Mouse (Mus musculus) thymus, adult 18-20 months (tissue): ENCODE data around the gene Cdk5.

Source experiments
- DNase-seq, 2 experiments: peaks; one replicate each; pipeline ENCODE4 v3.0.0; 2022; ENCODE audit warnings: mixed read lengths in 2 of 2

Gene Cdk5

GRCm38 (mm10) chr5:24427981-24428402 lies 4.7 kb upstream of the Cdk5 start:
- no peak for DNase-seq

- DNase-seq, result no peak
Measured at GRCm38 (mm10) chr5:24427285-24427633, 3.9 kb upstream of the Cdk5 start.

GRCm38 (mm10) chr5:24426556-24427284 lies 3.4 kb upstream of the Cdk5 start:
- DNase-seq, result no peak

DNA sequence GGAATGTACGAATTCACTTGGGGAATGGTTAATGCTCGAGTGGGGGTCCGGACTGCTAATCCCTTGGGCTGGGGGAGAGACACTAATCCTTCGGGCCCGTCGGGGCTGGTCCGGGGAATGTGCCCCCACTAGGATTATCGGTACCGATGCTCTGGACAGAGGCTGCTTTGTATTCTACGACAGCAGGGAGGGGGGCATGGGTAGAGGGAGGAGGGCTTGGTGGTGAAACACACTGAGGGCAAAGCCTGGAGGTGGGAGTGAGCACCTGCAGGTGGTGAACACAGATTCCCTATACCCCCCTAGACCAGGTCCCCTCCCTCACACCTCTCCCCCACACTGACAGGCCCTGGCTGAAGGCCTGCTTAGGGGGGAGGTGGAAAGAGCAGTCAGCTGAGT lies 2.7 kb upstream of the Cdk5 start:
- DNase-seq, result peak; percentile 26 to 43

DNA sequence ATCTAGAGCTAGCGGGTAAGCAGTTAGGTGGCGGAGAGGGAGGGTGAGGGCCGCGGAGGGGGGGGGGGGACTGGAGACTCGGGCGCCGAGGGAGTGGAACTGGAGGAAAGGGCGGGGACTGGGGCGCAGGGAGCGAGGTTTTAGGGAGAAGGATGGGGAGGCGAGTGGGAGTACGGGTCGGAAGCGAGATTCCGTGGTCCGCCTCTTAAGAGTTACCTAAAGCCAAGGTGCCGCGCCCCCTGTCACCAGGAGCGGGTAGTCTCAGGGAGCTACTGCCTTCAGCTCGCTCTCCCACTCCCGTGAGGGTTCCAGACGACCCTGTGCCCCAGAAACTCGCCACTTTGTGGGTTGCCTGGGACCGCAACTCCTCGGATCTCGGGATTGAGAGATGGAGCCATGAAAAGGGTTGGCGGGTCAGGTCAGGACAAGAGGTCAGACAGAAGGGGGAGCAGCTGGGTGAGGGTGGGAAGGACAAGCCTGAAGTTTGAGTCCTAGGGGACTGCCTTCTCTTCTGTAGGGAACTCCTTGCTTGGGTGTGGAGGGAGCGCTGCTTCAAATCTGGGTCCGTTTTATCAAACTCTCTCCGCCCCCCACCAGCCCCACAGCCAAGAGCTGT lies 2.2 kb upstream of the Cdk5 start:
- DNase-seq, result peak; percentile 64 to 72

DNA sequence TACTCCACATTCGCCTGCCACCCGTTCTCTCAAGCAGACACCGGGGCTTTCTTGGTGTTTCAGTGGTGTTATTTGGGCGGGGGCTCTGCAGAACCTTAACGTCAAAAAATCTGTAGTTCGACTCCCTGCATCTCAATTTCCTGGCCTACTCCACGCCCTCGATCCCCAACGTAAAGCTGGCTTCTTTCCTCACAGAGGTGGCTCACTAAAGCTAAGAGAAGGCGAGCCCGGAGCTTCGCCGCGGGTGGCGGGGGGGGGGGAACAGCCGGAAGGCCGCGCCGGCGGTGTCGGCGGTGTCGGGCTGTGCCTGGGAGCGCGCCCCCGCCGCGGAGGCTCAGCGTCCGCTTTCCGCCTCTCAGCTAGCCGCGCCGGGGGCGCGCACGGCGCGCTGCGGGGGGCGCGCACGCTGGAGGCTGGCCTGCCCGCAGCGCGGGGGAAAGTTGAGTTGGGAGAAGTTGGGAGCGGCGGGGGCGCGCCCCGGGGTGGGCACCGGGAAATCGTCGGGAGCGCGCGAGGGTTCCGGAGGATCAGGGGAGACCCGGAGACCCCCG lies 1.6 kb upstream of the Cdk5 start:
- peak; percentile 75 to 78 for DNase-seq

DNA sequence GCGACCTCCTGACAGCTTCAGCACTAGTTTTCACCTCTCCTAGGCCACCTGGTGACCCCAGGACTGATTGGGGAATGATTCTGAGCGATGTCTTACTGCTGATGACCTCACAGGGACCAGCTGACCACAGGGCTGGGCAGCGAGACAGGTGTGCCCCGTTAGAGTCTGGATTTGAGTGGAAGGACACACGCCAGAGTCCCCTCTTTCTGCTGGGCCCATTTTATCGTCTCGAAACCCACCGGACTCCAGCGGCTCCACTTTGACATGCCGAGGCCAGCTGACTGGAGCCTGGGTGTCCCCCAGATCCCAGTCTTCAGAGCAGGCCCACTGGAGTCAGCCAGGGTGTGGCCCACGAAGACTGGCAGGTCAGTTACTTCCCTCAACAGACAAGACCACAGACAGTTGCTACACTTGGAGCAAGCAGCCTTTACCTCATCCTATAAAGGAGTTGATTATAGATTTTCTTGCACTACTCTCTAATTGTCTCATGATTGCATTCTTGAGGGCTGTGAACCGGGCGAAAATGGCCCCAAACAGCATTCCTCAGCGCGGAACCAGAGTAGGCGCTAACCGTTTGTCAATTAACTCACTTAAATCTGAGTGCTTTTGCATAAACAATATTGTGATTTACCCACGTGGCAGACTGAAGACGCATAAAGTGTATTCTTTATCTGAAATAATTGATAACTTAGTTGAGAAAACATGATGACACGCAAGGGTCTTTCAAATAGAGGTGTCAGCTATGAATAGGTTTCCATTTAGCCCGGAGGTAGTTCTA lies 863 bp upstream of the Cdk5 start:
- no peak for DNase-seq

GRCm38 (mm10) chr5:24420381-24420780 lies 2.9 kb downstream of the Cdk5 start:
- no peak for DNase-seq

DNA sequence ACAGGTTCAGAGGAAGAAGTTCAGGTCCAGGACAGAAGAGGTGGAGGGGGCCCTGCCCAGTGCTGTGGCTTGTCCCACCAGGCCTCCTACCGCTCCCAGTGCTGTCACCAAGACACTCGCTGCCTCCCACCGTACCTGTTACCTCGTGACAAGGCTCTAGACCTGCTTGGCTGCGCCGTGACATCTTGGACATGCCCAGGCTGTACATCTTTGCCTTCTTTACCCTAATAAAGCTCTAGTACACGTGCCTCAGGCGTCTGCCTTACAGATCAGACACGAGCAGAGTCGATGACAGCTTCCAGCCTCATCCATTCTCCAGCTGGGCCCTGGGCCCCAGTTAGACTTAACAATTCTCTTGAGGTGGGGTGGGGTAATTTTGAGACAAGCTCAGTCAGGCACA lies 5.7 kb downstream of the Cdk5 start:
- DNase-seq, result no peak

GRCm38 (mm10) chr5:24416222-24416736 lies 7.1 kb downstream of the Cdk5 start:
- peak; percentile 29 to 60 for DNase-seq

DNA sequence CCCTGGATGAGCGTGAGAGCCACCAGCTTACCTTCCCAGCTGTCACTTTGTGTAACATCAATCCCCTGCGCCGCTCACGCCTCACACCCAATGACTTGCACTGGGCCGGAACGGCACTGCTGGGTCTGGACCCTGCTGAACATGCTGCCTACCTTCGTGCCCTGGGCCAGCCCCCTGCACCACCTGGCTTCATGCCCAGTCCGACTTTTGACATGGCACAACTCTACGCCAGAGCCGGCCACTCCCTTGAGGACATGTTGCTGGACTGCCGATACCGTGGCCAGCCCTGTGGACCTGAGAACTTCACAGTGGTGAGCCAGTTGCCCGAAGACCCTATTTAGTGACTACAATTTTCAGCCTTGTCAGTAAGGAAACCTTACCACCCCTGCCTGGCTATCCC lies 9.4 kb downstream of the Cdk5 start:
- DNase-seq, result no peak

GRCm38 (mm10) chr5:24413042-24413693 lies 10.2 kb downstream of the Cdk5 start, which contains the start of gene Asic3:
Gene Asic3 (plus strand): TSS chr5:24413392.
- no peak for DNase-seq

GRCm38 (mm10) chr5:24412063-24412462 lies 11.3 kb downstream of the Cdk5 start:
- no peak for DNase-seq

DNA sequence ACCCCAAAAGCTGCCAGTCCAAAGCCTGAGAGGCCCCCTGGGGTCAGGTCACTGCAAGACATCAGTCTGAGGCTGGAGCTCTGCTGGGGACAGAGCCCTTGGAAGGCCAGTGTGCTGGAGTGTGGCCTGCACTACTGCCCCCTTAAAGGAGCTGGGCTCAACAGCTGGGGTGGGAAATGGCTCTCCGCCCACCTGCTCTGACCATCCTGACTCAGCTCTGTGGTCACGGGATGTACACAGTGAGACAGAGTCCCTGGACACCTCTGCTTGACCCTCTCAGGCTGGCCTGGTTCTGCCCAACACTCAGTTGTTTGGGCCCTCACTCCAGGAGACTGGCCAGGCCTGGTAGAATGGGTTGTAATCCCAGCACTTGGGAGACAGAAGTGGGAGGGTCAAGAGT lies 13.9 kb downstream of the Cdk5 start:
- DNase-seq, result no peak

DNA sequence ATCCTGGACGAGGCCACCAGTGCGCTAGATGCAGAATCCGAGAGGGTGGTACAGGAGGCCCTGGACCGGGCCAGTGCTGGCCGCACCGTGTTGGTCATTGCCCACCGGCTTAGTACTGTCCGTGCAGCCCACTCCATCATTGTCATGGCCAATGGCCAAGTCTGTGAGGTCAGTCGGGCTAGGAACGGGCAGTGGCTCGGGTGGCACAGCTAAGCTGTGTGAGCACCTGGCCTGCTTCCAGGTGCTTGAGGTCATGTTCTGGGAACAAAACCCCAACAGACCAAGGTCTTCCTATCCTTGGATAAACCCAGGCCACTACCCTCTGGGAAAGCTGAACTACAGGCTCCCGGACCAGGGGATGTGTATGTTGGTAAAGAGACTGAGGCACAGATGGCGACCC lies 14.7 kb downstream of the Cdk5 start:
- DNase-seq, result no peak

DNA sequence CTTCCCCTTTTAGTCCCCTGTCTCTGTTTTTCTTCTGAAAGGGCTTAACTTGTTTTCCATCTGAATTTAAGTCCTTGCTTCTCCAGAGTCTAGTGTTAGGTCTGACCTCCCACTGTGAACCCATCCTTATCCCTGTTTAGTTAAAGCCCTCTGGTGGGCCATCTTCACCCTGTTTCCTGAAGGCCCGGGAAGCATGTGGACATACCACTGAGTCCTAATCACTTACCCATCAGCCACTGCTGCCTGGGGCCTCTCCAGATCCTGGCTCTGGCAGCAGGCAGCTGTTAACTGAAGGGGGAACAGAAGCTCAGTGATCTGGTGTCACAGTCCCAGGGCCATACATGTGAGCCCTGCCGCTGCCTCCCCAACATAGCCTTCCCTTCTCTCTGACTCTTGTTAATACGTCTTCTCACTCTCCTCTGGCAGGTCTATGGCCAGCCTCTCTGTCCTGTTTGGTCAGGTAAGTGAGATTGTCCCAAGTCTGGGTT lies 17.9 kb downstream of the Cdk5 start:
- DNase-seq, result no peak

GRCm38 (mm10) chr5:24404594-24405360 lies 18.6 kb downstream of the Cdk5 start:
- no peak for DNase-seq

DNA sequence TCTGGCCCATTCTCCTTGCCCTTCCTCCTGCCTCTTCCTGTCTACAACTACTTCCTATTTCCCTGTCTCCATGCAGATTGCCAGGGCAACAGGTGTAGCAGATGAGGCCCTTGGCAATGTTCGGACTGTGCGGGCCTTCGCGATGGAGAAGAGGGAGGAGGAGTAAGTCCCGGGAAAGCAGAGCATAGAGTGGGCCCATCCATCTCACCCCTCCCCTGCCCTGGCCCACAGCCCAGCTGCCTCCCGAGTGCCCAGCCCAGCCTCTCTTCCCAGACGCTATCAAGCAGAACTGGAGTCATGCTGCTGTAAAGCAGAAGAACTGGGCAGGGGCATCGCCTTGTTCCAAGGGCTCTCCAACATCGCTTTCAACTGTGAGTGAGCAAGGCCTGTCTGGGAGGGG lies 21.4 kb downstream of the Cdk5 start:
- DNase-seq, result no peak

- no peak for DNase-seq
Measured at GRCm38 (mm10) chr5:24400911-24401605, 22.3 kb downstream of the Cdk5 start.

DNA sequence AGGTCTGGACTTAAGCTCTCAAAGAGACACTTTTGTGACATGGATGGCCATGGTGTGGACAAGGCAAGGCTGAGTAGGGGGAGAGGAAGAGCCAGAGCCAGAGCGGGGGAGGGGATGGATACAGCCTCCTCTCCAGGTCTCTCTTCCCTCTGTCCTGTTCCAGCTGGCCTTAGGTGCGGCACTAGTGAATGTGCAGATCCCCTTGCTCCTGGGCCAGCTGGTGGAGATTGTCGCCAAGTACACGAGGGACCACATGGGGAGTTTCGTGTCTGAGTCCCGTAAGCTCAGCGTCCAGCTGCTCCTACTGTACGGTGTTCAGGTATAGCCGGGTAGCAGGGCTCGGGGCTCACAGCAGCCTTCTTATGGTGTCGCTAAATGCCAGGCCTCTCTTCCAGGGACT lies 23.0 kb downstream of the Cdk5 start:
- DNase-seq, result no peak

DNA sequence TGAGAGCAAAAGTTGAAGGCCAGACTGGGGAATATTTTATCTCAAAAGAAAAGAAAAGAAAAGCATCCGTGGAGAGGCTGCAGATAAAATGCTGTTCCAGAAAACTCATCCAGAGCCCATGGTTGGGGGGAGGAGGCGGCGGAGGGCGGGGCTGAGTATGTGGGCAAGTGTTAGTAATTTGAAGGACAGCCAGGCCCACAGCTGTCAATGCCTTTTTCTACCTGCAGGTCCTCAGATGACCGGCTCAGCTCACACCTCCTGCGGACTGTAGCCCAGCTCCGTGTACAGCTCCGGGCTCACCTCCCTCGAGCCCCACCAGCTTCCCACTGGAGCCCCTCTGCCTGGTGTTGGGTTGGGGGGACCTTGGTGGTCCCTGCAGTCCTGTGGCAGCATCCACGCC lies 23.6 kb downstream of the Cdk5 start:
- DNase-seq, result no peak
